Mouse (Mus musculus) ES-E14 (cell line): ENCODE data around the gene R3hdm4.

Experiments used
- CHD2 ChIP-seq: IDR thresholded peaks from 2 replicates; pipeline ENCODE4 v1.6.1; 2014; ENCODE audit warnings: mild to moderate bottlenecking, low read depth, low read length, inconsistent platforms
- HCFC1 ChIP-seq: IDR thresholded peaks from 2 replicates; pipeline ENCODE4 v1.6.1; 2012; ENCODE audit warnings: low read length, inconsistent platforms, borderline replicate concordance; ENCODE audit not compliant: insufficient read depth
- MAFK ChIP-seq: IDR thresholded peaks from 2 replicates; pipeline ENCODE4 v1.6.1; 2014; ENCODE audit warnings: mild to moderate bottlenecking, low read depth, low read length, inconsistent platforms; ENCODE audit not compliant: insufficient read depth
- ZC3H11A ChIP-seq: IDR thresholded peaks from 2 replicates; pipeline ENCODE4 v1.6.1; 2012; ENCODE audit warnings: low read depth, mild to moderate bottlenecking, inconsistent platforms, low read length, borderline replicate concordance
- ZNF384 ChIP-seq: IDR thresholded peaks from 2 replicates; pipeline ENCODE4 v1.6.1; 2012; ENCODE audit warnings: low read depth, low read length, inconsistent platforms

- no peak for TF ChIP-seq MAFK
- no peak for TF ChIP-seq ZC3H11A
- TF ChIP-seq ZNF384 = no peak
- no peak for TF ChIP-seq CHD2
- TF ChIP-seq HCFC1 = no peak
Observed at GRCm38 (mm10) chr10:79896306-79896705, 24.7 kb downstream of the R3hdm4 start.
